Comparison of ENCODE assay signal across 16 mouse cellular contexts in genomic region chr4:114712921-114713527, GRCm38 (mm10).
"Had no signal": no experiment of that assay in that cellular context is flagged by ENCODE, and none has a peak within 500 bp of the region (broad histone marks: within the 10 kb centered on the region; RNA-seq: fewer than 3 reads in every experiment).

No protein-coding gene starts in this region.

- H3K36me3 ChIP-seq: kidney, embryonic 15.5 days; limb, embryonic 12.5 days; liver, embryonic 12.5 days; liver, embryonic 15.5 days; neural tube, embryonic 13.5 days; stomach, embryonic 15.5 days had no signal

- DNase-seq: layer of hippocampus, postnatal 36 days; liver; lung, adult 18-20 months; retina, postnatal 1 day; right cerebral cortex, postnatal 25 days; spleen, adult 18-20 months; thymus, postnatal 25 days had no signal

- H3K4me2 ChIP-seq: kidney, embryonic 15.5 days; liver, embryonic 12.5 days; liver, embryonic 15.5 days; neural tube, embryonic 13.5 days; stomach, embryonic 15.5 days had no signal

- H3K4me1 ChIP-seq: liver, embryonic 12.5 days; liver, embryonic 15.5 days; stomach, embryonic 15.5 days had no signal

- H3K9ac ChIP-seq: kidney, embryonic 15.5 days; limb, embryonic 12.5 days; liver, embryonic 12.5 days; liver, embryonic 15.5 days; neural tube, embryonic 13.5 days; stomach, embryonic 15.5 days had no signal

- H3K27me3 ChIP-seq: liver, embryonic 12.5 days; liver, embryonic 15.5 days; neural tube, embryonic 13.5 days; stomach, embryonic 15.5 days had no signal

- ATAC-seq: liver, embryonic 12.5 days had no signal

- H3K9me3 ChIP-seq: liver, embryonic 12.5 days; liver, embryonic 15.5 days; stomach, embryonic 15.5 days had no signal

- H3K4me3 ChIP-seq: kidney, embryonic 15.5 days; left cerebral cortex, adult 2 months; limb, embryonic 12.5 days; liver, embryonic 12.5 days; liver, embryonic 15.5 days; myocyte; neural tube, embryonic 13.5 days; stomach, embryonic 15.5 days had no signal

- H3K27ac ChIP-seq: left cerebral cortex, adult 2 months; limb, embryonic 12.5 days; liver, embryonic 12.5 days; liver, embryonic 15.5 days; macrophage; neural tube, embryonic 13.5 days; stomach, embryonic 15.5 days had no signal
